Mouse (Mus musculus): ENCODE data around the gene Cfap43. TPM values are rescaled to one million over a fixed set of nuclear protein-coding genes. Genes with fewer than 3 reads are reported as not detected.

Cfap43 gene
- under 1 TPM in 1 of 2 experiments, not detected in 1; 0.38 TPM for total RNA-seq (2023)

GRCm38 (mm10) chr19:47919126-47919965, at the start of gene Cfap43, which contains the start of gene Itprip:
Cfap43 (minus strand) TSS chr19:47919287.
Itprip (minus strand) TSS chr19:47919299.

DNA sequence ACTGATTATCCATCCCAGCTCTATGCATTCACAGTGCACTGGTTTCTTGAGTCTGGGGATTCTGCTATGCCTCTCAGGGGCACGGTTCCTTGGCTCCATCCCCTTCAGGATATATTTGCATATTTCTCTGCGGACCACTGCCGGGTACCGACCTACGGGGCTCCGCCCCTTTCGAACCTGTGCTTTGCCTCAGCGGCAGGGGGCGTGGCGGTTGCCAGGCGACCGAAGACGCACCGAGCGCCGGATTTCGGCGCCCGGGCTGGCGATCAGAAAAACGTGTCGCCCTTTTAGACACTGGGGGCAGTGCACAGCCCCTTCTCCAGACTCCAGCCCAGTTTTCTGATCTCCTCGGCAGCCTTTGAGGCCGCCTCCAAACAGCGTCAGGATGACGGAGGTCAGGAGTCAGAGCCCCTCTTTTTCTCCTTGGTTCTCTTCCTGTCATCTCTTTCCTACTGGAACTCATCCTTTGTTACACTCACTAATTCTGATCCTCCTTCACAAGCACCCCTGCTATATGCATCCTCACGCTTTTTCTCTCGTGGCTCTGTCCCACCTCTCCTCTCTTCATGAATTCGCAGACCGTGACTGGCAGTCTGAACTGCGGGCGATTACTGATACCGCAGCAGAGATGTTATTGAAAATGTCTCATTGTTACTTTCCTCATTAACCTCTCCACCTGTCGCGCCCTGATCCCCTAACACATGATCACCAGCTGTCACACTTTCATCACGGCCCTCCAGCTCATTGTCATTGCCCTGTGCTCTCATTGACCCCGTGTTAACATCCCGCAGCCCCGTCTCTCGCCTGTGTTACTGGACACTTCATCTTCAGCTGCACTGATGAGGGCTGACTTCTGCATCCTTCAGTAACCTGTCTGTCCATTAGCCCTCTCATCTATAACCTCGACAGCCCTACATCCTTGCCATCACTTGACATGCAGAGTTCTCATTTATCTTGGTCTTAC, 18.6 kb upstream of the Cfap43 start, which contains the start of gene Cfap58:
Gene Cfap58 (plus strand): TSS at position 233 of the 964 bp plus-strand sequence.

GRCm38 (mm10) chr19:47865353-47865947, 53.6 kb downstream of the Cfap43 start, which contains the start of gene Gsto2:
Gsto2 (plus strand) TSS chr19:47865534.

DNA sequence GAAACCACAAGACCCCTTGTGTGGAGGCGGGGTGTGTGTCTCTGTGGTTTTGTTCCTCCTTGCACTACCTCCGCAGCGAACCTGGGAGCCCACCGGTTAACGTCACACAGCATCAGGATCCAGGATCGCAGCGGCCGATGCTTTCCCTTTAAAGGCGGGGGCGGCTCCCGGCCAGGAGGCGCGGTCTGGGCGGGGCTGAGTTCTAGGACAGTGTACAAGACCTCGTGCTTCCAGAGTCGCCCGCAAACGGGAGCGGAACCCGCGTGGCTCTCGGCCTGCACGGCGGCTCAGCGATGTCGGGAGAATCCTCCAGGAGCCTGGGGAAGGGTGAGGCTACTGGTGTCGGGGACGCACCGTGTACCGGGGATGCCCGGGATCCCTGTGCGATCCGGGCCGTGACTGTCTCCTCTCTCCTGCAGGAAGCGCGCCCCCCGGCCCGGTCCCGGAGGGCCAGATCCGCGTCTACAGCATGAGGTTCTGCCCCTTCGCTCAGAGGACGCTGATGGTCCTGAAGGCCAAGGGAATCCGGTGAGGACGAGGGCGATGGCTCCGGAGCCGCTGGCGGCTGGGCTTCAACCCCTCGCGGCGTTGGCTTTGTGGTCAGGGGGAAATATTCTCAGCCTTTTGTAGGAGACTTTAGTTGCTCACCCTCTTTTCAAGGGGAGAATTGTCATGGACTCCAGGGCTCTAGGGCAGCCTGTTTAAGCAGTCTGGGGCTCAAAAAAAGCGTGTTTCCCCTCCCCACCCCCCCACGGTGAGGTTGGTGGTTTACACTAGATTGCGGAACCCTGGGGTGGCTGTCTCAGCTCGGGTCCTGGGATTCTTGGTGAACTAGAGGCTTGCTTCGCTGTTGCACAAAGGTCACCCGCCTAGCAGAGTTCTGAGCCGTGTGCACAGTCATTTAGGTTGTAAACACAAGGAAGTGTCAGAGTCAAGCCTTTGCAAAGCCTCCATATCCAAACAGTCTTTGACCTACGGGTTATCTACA, 64.0 kb downstream of the Cfap43 start, which contains the start of gene Gsto1:
Gene Gsto1 (plus strand): TSS at position 175 of the 988 bp plus-strand sequence.

GRCm38 (mm10) chr19:47731071-47731881, 187.8 kb downstream of the Cfap43 start, which contains the start of gene Sfr1:
Sfr1 (plus strand) TSS chr19:47731682.

GRCm38 (mm10) chr19:47691994-47692393, 227.1 kb downstream of the Cfap43 start, which contains the start of gene Col17a1:
Col17a1 (minus strand) TSS chr19:47692094.

Other genes with a start within 250 kb of the Cfap43 start
- gene Col17a1, start 227.2 kb downstream of the Cfap43 start, total RNA-seq (2023) = not detected
- 10 to 100 TPM; 53.1 to 53.9 TPM for gene Sfr1, start 187.6 kb downstream of the Cfap43 start, total RNA-seq (2023)
- gene Gsto1, start 64.3 kb downstream of the Cfap43 start, total RNA-seq (2023) = 10 to 100 TPM; 57.4 to 64.0 TPM
- under 1 TPM in 1 of 2 experiments, not detected in 1; 0.60 TPM for gene Gsto2, start 53.8 kb downstream of the Cfap43 start, total RNA-seq (2023)
- 100 to 1,000 TPM; 182 to 224 TPM for gene Itprip, start within 50 bp of the Cfap43 start, total RNA-seq (2023)
- gene Cfap58, start 18.4 kb upstream of the Cfap43 start, total RNA-seq (2023) = not detected

Measured in neutrophil, adult 83 days (primary cell).